Mouse (Mus musculus) brown adipose tissue, adult 24 weeks (tissue): ENCODE results near the gene Smg8. TPM values are rescaled to one million over a fixed set of nuclear protein-coding genes. Genes with fewer than 3 reads are reported as not detected.
A peak's percentile ranks its signal among the peaks of the same experiment; 100 is the strongest.

Source experiments
- H3K27ac ChIP-seq: fragments of 200-500 bp; replicated peaks from 2 replicates; pipeline ENCODE4 v1.5.1; 2012; ENCODE audit warnings: low read depth, mild to moderate bottlenecking, low read length
- H3K4me1 ChIP-seq: fragments of 200-500 bp; 2 replicates; pipeline ENCODE4 v1.6.1; 2012; ENCODE audit warnings: low read length, mixed read lengths; ENCODE audit not compliant: control insufficient read depth, insufficient read depth, insufficient read length
- H3K4me3 ChIP-seq: fragments of 200-500 bp; 2 replicates; pipeline ENCODE4 v1.5.1; 2012; ENCODE audit warnings: low read depth, mild to moderate bottlenecking, low read length, moderate library complexity; ENCODE audit not compliant: insufficient read depth
- polyA plus RNA-seq: library from polyadenylated mRNA; stranded (reverse); fragments of >200 nt; gene quantifications from 2 replicates; pipeline ENCODE4 v1.2.4, GENCODE M21; 2012; ENCODE audit not compliant: missing spikeins, insufficient read depth, insufficient read length

The Smg8 gene
- polyA plus RNA-seq = 5.2 and 5.4 TPM in 2 replicates

DNA sequence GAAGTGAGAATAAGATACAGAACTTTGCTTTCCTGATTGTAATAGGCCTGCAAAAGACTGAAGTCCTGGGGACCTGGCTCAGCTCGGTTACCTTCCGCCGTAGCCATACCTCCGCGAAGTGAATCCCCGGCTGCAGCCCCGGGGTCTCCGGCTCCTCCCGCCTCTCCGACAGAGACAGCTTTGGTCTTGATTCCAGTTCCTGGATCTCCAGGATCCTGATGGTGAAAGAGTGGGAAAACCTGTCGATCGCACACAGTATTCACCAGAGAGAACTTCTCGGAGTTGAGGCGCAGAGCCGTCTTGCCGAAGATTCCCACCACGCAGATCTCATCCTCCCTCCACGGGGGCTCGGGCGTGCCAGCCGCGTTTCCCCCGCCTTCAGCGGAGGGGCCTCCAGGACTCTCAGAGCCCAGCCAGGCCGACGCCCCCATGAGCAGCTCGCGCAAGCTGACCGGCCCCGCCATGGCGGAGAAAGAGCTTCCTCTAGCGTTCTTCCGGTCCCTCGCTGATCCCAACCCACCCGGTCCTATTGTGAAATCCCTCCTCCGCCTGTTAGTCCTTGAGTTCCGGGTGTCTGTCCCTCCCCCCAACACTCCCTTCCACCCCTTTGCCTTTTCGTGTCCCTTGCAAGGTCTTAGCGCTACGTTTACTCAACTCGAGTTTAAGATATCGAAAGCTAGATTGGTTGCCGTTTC, at the start of gene Smg8:
Gene Smg8, minus strand, starts transcription at position 485 of the 695 bp plus-strand sequence.
- H3K27ac ChIP-seq = peak within 1 kb of the TSS; percentile 88
- H3K4me1 ChIP-seq = peaks cover 17% of the 10 kb centered on the region
- peak within 1 kb of the TSS; percentile 95 for H3K4me3 ChIP-seq

DNA sequence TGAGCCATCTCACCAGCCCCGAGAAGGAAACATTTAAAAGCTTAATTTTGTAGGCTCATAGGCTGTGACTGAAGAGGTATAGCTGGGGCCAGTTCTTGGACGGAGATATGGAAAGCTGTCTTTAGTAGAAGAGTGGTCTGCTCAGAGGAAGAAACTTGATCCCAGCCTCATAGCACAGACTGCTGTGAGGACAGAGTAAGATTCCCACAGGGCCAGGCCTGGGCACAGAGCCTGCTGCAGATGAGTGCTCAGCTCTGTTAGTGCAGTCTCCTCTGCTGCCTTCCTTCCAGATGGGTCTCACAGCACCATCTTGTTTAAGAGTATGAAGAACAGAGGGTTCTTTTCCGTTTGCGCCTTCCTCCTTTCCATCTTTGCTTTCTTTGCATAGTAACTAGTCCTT, 49.7 kb upstream of the Smg8 start:
- Histone ChIP-seq H3K4me1 (no peaks in the 10 kb centered on the region), H3K4me3 (no peak overlapping the region), H3K27ac (no peak overlapping the region)

- Histone ChIP-seq H3K4me1 (no peaks in the 10 kb centered on the region), H3K4me3 (peak within 1 kb of the TSS; percentile 82), H3K27ac (no peak within 1 kb of the TSS; the same call in 1 of the 2 replicates)
Measured at GRCm38 (mm10) chr11:87126824-87127816, 40.5 kb upstream of the Smg8 start, which contains the start of gene Trim37. TSS of gene Trim37 (plus strand) at chr11:87127077.

DNA sequence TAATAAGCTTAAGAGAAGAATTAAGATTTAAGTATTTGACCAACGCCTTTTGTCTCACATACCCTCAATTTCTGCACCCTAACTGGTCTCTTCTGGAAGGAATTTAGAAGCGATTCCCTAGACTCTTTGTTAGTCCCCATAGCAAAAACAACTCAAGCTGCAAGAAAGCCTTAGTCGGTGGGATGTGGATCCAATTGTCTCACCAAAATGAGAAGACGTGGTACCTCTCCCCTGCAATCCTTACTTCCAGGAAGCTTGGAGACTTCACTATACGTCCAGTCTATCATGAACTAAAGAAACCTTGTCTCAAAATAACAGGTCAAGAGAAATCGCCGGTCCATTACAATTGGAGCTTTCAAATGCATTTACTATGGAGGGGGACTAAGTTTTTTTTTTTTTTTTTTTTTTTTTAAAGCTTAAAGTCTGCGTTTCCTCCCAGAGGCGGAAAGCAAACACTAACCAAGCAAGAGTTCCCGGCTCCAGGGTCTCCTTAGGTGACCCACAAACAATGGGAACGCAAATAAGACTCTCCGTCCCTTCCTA, 39.8 kb upstream of the Smg8 start:
- Histone ChIP-seq H3K4me1 (no peaks in the 10 kb centered on the region), H3K4me3 (peak overlapping the region; percentile 52), H3K27ac (no peak overlapping the region; the same call in 1 of the 2 replicates)

- Histone ChIP-seq H3K4me1 (no peaks in the 10 kb centered on the region), H3K4me3 (no peak overlapping the region), H3K27ac (no peak overlapping the region)
Measured at GRCm38 (mm10) chr11:87125562-87125961, 39.0 kb upstream of the Smg8 start.

- Histone ChIP-seq H3K4me1 (no peaks in the 10 kb centered on the region), H3K4me3 (no peak overlapping the region), H3K27ac (no peak overlapping the region)
Measured at GRCm38 (mm10) chr11:87121864-87122263, 35.3 kb upstream of the Smg8 start.

GRCm38 (mm10) chr11:87110172-87110909, 23.8 kb upstream of the Smg8 start:
- no peak overlapping the region; the same call in 1 of the 2 replicates for H3K27ac ChIP-seq
- peak overlapping the region; percentile 75 for H3K4me3 ChIP-seq
- no peaks in the 10 kb centered on the region for H3K4me1 ChIP-seq

DNA sequence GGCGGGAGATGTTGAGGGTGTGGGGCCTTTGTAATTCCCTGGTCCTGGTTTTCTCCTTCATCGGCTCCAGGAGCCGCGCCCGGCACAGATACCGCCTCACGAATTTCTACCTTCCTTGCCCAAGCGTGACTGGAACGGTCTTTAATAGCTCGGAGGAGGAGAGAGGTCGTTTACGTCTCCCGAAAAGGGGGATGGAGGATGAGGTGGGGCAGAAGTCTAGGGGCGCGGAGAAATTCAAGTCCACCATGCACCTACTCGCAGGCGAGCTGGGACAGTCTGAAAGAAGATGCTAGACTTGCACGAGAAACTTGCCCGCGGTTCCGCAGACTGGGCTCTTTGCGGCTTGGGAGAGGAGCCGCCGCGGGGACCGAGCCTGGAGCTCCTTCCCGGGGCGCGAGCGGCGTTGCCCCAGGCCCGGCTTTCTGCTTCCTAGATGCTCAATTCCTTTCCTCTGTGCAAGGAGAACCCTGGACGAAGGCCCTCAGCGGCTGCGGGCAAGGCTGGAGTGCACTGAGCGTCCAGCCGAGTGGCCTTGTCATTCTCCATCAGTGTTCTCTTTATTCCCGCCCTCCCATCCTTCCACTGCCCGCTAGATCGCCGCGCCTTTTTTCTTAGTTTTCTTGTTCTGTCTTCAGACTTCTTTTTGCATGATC, 23.1 kb upstream of the Smg8 start:
- Histone ChIP-seq H3K4me1 (no peaks in the 10 kb centered on the region), H3K4me3 (peak overlapping the region; percentile 75), H3K27ac (peak overlapping the region; percentile 77)

DNA sequence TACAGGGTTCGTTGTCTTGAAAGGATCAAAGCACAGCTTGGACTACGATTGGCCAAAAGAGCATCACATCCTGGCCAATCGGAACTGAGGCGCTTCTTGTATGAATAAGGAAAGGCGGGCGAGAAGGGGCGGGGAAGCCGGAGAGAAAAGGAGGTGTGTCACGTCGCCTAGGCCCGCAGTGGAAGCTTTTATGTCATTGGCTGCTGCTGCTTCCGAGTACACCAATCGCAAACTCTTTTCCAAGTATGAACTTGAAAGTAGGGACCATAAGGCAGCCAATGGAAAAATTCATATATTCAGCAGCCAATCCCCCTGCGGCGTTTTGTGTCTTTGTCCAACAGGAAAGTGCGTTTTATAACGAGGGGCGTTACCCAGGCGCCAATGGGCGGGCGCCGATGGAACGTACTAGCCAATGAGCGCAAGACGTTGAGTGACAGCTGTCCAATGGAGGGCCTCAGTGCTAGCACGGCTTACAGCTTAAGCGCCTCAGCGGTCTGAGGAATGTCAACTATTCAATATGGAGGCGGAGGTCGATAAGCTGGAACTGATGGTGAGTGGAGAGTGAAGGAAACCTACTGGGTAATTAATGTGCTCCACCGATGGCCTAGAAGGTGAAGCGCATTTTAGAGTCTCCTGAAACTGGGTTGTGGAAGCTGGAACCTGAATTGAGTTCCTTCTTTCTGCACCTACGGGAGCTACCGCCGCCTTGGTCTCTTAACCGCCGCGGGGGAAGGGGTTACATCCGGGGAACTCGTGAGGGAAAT, 22.4 kb upstream of the Smg8 start, which contains the start of gene Ska2:
Gene Ska2, plus strand, starts transcription at position 480 of the 764 bp plus-strand sequence.
- Histone ChIP-seq H3K4me3 (peak within 1 kb of the TSS; percentile 75), H3K27ac (peak within 1 kb of the TSS; percentile 77), H3K4me1 (no peaks in the 10 kb centered on the region)

- peak within 1 kb of the TSS; percentile 75 for H3K4me3 ChIP-seq
- H3K27ac ChIP-seq = peak within 1 kb of the TSS; percentile 77
- no peaks in the 10 kb centered on the region for H3K4me1 ChIP-seq
Measured at GRCm38 (mm10) chr11:87108409-87108754, 21.8 kb upstream of the Smg8 start, which contains the start of gene Prr11. TSS of gene Prr11 (minus strand) at chr11:87108708.

DNA sequence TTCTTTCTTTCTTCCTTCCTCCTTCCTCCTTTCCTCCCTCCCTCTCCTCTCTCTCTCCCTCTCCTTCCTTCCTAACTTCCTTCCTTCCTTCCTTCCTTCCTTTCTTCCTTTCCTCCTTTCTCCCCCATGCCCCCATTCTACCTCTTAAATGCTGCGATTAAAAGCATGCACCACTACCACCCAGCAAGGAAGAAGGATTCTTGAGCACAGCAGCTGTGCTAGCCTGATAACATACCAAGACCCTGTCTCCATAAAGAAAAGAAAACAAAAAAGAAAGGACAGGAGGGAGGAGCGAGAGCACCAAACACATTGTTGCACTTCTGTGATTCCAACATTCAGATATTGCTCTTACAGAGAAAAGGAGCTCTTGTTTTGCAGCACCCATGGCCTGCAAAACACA, 568 bp upstream of the Smg8 start:
- Histone ChIP-seq H3K4me1 (peaks cover 17% of the 10 kb centered on the region), H3K4me3 (peak overlapping the region; percentile 95; the same call in 1 of the 2 replicates), H3K27ac (peak overlapping the region; percentile 88; the same call in 1 of the 2 replicates)

GRCm38 (mm10) chr11:87085461-87085860, 1.1 kb downstream of the Smg8 start:
- Histone ChIP-seq H3K4me3 (peak overlapping the region; percentile 95), H3K4me1 (peaks cover 17% of the 10 kb centered on the region), H3K27ac (no peak overlapping the region)

DNA sequence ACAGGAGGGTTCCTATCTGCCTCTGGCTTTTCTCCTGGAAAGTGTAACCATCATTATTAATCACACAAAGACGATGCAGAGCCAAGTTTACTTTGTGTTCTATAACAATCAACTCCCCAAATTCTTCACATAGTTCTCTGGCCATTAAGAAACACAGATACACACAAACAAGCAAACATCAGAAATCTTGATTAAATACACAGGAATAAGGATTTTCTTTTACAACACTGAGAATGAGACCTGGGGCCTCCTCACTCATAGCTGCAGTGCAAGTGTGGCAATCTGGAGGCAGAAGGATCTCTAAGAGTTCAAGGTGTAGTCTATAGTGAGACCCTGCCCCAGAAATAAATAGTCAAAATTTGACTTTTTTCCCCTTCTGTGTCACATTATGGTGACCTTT, 2.9 kb downstream of the Smg8 start:
- Histone ChIP-seq H3K27ac (no peak overlapping the region), H3K4me1 (peaks cover 17% of the 10 kb centered on the region), H3K4me3 (no peak overlapping the region)
